Mouse (Mus musculus): ENCODE data around the gene Notum.
A peak's percentile ranks its signal among the peaks of the same experiment; 100 is the strongest.

The Notum gene

DNA sequence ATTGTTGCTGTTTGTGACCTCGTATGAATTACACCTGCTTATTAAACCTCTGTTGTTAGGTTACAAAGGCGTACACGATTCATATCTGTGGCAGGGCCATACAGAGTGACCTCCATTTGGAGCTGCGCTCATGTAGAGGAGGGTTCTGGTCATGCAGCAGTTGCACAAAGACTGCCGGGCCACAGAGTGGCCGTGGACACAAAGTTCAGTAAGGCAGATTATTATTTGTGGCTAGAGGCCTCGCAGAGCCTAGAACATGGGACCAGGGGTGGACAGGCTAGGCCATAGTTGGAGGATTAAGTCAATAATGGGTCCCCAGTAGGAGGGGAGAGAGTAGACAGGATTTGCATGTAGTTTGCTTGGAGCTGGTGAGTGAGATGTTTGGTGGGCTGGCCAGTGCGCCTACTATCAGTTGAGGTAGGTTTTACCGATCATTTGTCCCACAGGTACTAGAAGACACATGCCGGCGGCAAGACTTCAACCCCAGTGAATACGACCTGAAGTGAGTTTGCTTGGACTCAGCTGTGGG is 12.7 kb upstream of the Notum start:
- DNase-seq: no peak

DNA sequence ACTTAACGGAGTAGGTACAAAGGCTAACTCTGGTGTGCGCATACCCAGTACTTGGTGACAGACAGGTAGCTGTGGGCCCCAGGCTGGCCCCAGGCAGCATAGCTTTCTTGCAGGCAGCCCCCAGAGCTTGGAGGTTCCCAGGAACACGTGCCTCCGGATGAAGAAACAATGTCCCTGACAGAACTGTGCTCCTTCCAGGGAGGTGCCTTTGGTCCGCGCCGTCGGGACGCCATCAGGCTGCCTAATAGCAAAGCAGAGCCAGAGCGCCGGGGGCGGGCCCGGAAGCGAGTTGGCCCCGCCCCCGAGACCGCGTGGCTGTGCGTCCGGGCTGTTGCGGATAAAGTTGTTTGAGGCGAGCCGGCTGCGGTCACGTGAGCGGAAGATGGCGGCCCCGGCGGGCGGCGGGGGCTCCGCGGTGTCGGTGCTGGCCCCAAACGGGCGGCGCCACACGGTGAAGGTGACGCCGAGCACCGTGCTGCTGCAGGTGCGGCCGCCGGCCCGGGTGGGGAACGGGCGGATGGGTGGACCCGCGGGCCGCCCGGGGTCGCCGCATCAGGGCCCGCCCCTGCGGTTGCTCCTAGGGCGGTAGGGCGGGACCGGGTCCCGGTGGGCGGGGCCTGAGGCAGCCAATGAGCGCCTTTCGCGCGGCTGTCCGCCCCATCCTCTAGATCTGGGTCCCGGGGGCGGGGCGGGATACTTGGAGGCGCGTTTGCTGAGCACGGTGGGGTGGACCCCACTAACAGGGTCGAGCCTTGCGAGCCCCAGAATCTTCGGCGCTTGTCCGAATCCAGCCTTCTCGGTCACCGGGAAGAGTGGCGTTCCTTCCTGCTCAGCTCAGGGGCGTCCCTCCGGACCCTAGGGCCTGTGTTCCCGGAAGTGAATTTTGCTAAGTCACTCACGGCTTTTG is 12.0 kb upstream of the Notum start, which contains the start of gene Aspscr1:
Gene Aspscr1 (plus strand): TSS at position 287 of the 907 bp plus-strand sequence.
- peak; percentile 87 to 94 for DNase-seq

DNA sequence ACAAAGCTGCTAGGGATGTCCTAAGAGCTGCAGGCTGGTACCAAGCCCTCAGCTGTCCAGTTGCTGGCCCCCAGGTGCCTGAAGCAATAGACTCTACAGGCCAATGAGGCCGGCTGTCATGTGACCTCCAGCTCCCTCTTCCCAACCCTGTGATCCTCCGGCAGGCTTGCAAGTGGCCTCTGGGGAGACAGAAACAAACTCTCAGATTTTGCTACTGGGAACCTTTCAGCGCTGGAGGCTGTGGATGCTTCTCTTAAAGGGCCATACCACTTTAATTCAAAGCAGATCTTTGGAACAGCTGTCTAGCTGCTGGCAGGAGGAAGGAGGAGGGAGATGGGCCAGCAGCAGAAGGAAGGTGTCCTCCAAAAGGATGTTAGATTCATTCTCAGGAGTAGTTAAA is 5.6 kb upstream of the Notum start:
- DNase-seq: no peak

DNA sequence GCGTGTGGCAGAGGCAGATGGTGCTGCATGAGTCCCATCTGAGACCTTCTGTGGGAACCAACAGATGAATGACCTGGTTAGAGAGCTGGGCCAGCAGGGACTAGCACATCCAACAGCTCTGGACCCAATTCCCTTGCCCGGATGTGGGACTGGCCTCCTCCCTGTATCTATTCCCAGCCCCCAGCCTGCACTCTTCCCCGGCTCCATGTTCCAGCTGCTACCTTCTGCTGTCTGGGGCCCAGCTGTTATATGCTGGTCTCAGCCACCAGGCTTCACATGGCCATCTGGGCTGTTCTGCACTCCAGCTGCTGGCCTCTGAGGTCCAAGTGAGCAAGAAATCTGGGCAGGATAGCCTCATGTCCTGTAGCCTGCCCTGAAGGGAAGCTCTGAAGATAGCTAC is 4.4 kb upstream of the Notum start:
- DNase-seq: no peak

DNA sequence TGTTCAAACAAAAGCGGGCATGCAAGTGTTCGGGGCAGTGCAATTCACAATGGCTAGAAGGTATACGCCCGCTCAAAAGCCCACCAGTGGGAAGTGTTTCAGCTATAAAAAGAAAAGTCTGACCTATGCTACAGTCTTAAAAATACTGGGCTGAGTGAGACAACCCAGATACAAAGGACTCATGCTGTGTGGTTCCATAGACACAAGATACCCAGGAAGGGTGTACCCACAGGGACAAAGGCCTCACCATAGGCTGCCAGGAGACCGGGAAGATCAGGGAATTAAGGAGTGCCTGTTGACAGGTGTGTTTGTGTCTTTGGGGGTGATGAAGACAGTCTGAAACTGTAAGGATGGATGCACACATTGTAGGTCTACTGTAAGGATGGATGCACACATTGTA is 2.7 kb upstream of the Notum start:
- no peak for DNase-seq

DNA sequence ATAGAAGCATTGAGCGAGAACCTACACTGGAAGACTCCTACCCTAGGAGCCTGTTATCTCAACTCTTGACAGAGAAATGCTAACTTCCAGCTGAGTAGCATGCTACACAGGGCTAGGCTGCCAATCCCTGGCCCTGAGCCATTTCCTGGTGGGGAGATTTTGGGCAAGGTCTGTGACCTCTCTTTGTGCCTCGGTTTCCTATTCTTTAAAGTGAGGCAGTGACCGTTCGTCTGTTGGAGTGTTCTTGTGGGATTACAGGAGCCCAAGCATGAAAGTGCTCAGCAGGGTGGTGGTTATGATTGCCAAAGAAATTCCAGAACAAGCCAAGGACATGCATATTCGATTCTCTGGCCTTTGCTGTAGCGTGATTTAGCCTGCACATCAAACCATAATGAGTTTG is 1.8 kb upstream of the Notum start:
- DNase-seq: no peak

DNA sequence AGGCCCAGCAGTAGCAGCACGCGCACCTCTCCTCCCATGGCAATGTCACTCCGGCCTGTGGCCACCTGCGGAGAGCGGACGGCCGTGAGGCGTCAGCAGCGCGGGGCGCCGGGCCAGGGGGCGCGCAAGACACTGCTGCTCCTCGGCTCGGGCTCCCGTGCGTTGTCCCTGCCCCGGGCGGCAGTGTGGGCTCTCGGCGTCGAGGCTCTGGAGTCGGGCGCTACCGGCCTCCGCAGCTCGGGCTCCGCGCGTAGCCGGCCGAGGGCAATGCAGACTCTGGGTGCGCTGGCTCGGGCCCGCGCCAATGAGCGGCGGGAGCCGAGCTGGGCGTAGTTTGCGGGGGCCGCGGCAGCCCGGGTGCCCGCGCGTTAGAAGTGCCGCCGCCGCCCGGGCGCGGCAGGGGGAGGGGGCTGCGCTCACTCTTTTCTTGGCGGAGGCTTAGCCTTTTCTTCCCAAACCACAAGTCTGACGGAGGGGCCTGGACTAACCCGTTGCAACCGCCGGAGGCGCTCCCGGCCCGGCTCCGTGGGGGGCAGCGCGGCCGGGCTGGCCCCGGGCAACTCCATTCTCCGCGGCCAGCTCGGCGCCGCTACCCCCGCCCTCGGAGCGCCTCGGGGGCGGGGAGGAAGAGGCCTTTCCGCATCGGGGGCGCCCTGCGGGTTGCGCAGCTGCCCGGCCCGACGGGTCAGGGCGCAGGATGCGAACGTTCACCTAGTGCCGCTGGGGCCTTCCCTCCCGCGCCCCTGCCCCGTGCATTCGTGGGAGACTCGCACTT is 487 bp downstream of the Notum start:
- peak in 1 of 2 experiments; percentile 22 for DNase-seq

DNA sequence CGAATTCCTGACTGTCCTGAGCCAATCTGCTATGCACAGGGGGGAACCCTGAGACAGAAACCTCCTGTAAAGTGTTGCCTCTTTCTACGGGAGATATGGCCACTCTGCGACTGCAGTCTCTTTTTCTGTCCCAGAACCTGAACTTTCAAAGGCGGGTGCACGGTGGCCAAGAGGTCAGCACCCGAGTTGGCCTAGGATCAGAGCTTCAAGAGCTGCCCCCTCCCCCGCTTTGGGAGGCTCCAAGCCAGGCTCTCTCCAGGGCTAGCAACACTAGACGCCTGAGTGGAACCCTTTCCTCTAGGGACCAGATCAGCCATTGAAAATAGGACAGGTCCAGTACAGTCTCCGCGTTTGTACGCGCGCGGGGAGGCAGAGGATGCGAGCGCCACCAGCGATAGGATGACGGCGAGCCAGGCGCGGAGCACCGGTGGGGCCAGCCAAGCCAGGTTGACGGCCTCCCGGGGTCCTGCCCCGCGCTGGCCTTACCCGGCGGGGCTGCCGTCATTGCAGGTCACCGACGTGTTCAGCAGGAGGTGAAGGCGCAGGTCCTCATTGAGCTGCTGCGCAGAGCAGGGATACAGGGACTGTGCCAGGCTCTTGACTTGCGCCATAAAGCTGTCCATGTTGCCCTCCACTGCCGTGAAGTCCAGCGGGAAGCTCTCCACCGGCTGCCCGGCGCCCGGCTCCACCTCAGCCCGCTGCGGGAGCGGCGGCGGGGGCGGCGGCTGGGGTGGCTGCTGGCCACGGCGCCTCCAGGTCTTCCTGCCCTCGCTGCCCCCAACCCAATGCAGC is 1.3 kb downstream of the Notum start:
- DNase-seq: peak in 1 of 2 experiments; percentile 16

DNA sequence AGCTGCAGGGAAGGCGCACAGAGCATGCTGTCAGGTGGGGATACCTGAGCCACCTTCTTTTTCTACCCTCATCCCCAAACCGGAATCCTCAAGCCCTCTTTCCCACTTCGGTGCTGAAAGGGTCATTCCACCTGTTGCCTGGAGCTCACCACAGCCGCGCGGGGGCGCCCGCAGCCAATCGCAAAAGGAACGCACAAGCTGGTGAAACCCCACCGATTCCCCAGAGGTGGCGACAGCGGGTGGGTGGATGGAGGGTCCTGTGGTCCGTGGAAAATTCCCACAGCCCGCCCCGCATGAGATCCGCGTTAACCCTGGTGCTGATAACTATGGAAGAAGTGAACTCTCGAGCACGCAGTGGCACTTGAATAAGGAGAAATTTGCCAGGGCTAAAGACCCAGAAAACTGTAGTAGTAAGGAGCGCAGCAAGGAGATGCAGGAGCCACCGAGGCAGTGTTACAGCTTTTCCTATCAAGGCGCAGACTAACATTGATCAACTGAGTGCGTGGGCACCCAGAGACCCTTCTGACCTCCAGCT is 2.0 kb downstream of the Notum start:
- peak; percentile 56 to 70 for DNase-seq

DNA sequence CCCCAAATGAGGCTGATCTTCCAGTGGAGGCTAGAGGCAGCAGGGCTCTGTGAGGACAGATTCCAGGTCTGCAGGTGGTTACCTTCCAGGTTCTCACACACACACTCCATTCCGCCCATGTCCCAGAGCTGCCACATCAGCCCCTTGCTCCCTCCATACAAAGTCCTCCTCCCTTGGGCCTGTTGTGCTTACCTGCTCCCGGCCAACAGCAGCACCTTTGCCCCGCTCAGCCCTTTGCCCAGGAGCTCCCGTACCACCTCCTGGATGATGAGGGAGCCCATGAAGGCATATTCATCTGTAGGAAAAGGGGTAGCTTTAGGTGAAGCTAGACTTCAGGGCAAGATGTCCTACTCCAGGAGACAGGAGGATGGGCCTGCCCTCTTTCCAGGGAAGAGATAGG is 3.7 kb downstream of the Notum start:
- DNase-seq: no peak

DNA sequence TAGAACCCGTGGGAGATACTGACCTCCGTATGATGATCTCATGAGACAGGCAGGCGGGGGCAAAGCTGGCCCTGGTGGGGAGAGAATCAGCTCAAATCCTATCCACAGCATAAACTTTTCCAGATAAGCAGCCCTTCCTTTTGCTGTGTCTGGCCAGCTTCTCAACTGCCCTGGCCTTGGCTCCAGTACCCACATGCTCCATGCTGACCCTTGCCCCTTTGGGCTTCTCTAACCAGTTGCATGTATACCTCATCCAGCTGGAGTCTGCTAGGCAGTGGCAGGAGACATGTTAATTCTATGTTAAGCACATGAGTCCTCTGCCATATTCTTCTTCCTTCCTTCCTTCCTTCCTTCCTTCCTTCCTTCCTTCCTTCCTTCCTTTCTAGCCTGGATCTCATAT is 6.2 kb downstream of the Notum start:
- DNase-seq: no peak

DNA sequence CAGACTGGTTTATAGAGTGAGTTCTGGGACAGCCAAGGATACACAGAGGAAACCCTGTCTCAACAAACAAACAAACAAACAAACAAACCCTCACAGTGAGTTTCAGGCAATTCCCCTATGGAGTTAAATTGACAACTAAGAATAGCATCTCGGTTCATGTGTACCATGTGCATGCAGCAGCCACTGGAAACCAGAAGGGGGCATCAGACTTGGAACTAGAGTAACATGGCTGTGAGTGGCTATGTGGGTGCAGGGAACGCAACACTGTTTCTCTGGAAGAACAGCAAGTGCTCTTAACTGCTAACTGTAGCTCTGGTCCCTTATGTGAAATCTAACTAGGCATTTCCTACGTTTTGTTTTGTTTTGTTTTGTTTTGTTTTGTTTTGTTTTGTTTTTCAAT is 9.1 kb downstream of the Notum start:
- DNase-seq: no peak

DNA sequence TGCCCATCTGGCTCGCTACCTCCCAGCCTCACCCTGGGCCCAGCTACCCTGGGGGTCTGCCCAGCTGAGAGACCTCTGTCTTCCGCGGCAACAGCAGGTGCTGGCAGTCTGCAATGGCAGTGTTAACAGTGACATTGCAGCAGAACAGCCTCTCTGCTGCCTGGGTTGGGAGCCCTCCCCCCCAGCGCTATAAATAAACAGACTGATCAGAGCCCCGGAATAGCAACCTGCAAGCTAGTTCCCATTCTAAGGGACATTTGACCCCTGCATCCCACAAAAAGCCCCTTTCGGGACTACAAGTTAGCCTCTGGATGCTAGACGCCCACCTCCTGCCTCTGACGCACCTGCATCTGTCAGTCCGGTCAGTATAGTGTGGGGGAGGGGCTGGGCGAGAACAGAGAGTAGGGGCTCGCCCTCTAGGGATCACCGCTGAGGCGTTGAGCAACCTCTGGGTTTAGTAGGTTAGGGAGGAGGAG is 12.9 kb downstream of the Notum start, which contains the start of gene Myadml2:
Gene Myadml2 (minus strand): TSS at position 158 of the 476 bp plus-strand sequence.
- peak; percentile 45 to 50 for DNase-seq

DNA sequence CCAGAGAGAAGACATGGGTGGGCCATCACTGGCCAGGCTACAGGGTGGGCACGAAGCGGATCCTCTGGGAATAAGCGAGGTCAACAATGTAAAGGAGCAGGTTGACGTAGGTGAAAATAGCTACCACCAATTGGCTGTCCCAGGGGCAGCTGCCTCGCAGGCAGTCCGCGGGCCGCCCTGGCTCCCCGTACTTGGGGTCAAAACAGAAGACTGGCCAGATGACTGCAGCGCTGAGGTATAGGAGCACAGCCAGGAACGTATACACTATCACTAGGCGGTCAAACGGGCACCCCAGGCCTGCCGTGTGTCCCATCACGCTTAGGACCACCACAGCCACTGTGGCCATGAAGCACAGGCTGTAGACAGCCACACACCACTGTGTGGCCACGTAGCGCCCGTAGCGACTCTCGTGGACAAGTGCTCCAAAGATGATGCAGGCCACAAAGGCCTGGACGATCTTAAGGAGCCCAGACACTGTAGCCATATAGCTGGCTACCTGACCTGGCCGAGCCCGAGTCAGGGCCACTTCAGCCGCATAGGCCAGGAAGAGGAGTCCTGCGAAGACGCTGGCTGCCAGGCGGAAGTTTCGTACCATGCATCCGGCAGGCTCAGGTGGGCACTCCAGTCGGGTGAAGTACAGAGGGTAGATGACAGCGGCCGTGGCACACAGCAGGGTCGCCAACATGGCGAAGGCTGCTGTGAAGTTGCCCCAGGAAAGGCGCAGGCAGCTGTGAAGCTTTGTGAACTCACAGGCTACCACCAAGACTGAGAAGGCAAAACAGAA is 13.7 kb downstream of the Notum start:
- no peak for DNase-seq

DNA sequence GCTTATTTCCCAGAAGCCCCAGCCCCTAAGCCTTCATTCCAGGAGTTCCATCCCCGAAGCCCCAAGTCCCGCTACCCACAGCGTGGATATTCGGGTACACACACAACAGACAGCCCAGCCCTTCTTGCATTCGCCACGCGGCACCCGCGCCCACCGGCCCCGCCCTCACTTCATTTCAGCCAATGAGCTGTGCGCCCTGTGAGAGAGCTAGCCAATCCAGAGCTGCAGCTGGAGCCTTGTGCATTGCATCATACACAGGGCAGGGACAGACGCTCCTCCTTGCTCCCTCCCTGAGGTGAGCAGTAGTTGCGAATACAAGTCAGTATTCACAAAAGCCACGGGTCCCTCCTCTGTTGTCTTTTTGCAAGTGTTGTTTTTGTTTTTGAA is 17.4 kb downstream of the Notum start, which contains the start of gene Pycr1:
Gene Pycr1 (minus strand): TSS at position 169 of the 387 bp plus-strand sequence.
- peak; percentile 93 for DNase-seq

DNA sequence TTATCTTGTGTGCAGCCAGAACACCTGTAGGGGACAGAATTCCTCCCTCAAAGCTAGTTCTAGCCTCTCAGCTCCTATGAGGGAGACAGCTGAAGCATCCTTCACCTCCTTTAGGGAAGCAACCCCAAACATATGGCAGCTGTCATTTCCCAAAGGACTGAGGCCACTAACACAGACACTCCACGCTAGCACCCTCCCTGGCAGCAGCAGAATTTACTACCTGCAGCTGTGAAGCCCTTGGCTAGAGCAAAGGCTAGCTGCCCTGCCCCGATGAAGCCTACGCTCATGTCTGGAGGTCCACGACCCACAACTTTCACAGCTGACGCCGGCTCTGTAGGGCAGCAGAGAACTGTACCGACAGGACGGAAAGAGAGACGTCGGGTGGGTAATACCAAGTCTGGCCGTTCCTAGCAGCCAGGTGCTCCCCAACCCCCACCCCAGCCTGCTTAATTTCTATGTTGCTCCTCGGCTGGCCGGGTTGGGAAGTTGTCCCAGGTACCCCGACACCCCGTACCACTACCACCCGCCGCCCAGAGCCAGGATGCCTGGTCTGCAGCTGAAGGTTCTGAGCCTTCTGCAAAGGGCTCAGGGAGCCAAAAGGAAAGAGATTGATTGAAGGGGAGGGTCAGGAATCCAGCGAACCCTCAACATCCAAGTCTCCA is 17.9 kb downstream of the Notum start:
- no peak for DNase-seq

DNA sequence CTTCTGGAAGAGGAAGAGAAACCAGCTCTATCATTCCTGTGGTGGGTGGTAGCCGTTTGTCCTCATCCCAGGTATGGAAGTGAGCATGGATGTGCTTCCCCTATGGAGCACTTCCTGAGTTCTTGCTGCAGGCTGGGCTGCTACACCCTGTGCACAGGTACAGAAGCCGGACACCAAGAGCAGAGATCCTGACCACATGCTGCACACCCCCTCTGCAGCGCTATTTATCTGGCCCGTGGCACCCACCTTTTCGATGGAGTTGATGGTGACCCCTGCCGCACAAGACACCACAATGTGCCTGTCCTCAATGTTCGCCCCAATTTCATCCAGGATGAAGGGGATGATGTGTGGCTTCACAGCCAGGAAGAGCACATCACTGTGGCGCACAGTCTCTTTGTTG is 19.1 kb downstream of the Notum start:
- DNase-seq: no peak

DNA sequence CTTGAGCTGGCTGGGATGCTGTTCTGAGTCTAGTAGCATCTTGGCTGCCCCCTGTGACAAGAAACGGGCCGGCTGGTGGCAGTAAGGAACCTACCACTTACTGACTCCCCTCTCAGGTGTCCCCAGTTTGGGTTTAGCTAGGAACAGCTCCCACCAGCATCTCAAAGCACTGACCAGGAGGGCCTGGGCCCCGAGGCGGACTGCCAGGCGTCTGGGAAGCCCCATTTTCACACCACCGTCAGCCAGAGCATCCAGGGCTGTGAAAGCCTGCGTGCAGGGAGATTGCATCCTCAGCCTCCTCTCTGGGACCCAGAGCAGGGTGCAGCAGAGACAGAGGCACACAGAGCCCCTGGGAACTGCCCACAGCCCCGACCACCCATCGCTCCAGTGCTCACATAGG is 19.7 kb downstream of the Notum start:
- no peak for DNase-seq

DNA sequence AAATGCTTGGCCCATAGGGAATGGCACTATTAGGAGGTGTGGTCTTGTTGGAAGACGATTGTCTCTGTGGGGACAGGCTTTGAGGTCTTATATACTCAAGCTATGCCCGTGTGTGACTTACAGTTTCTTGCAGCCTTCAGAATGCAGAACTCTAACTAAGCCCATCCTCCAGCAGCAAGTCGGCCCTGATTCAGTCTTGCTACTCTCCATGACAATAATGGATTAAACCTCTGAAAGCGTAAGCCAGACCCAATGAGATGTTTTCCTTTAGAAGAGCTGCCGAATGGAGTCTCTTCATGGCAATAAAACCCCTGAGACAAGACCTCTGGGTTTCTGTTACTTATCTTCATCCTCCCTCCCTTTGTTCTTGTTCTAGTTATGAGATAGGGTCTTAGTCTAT is 26.2 kb downstream of the Notum start:
- no peak for DNase-seq

DNA sequence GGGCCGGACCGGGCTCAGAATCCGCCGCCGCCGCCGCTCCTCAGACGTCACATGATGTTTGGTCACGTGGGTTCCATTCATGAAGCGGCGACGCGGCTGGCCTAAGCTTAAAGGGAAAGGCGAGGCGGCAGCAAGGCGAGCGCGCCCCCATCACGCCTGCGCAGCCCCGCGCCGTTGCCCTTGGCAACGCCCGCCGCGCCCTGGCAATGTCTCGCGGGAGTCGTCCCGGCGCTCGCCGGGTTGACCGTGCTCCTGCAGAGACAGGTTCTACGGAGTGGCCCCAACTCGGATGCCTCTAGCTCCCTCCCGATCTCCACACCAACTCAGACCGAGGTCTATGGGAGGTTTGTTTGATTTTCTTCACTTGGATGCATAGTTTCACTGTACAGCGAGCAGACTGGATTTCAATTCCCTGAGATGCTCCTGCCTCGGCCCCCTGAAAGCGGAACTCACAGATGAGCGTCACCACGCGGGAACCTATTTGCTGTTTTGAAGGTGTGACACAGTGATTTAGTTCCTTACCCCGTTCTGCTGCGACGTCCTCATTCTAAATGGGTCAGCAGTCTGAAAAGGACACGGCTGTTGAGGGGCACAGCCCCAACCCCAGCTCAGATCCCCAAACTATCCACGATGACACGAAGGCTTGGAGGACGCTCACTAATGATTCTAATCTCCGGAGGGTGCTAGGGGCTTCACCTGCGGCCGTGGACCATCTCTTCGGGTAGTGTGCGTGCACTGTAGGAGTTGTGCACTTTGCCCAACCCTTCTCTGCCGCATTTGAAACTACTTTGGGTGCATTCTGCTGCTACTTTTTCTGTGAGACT is 27.2 kb downstream of the Notum start, which contains the start of gene Mafg:
Gene Mafg (minus strand): TSS at position 81 of the 824 bp plus-strand sequence.
- peak; percentile 89 to 94 for DNase-seq
